Mouse (Mus musculus) ovary, postnatal 36 days (tissue): ENCODE measurements around the gene Gm813.
"Not testable (repeated sequence)": the region's sequence is repeated elsewhere in the genome, so short reads cannot be mapped to it uniquely, and the experiment has no call there.

Source experiments
- DNase-seq: peaks from one replicate; pipeline ENCODE4 v3.0.0; 2022; ENCODE audit warnings: low spot score, mixed read lengths

Gm813 gene

DNA sequence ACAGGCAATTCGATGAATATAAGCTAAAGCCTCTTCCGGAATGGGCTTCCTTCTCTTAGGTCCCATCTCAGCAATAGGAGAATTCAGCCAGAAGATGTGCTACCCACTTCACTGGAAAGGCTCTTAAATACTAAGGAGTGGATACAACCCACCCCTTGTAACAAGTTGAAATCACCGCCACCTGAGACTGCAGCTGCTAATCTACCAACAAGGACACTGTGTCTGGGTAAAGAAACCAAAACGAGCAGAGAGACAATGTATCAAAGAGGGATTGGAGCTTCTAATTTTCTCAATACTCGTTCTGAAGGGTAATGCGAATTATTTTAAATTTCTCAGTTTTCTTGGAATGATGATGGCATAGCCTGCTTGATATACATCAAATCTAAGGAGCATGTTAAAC lies at the start of gene Gm813:
TSS of gene Gm813 (minus strand) at position 101 of the 400 bp plus-strand sequence.
- DNase-seq, result no peak

DNA sequence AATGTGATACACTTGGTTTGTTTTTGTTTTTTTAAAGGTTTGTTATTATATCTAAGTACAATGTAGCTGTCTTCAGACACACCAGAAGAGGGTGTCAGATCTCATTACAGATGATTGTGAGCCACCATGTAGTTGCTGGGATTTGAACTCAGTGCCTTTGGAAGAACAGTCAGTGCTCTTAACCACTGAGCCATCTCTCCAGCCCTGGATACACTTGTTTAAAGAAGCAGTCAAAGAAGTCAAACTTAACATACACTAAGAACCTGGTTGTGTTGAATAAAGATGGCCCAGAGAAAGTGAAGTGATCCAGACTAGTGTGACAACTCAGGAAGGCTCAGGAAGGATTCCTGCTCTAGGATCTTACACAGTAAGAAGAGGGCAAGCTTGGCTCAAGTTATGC lies 48.4 kb upstream of the Gm813 start:
- not testable (repeated sequence) for DNase-seq

DNA sequence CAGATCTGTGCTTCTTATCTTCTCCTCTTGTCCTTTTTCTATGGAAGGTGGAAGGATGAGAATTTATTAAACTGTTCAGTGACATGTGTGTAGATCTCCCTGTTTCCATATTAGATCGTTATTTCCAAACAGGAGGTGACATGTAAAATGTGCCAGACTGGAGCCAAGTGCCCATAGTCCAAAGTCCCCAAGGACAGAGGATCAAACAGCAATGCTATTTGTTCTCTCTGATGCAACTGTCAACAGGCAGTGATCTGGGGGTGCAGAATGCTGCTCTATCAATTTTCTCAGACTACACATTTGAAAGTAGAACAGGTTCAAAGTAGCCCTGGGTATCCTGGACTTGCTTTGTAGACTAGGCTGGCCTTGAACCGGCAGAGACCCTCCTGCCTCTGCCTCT lies 47.0 kb upstream of the Gm813 start:
- no peak for DNase-seq

DNA sequence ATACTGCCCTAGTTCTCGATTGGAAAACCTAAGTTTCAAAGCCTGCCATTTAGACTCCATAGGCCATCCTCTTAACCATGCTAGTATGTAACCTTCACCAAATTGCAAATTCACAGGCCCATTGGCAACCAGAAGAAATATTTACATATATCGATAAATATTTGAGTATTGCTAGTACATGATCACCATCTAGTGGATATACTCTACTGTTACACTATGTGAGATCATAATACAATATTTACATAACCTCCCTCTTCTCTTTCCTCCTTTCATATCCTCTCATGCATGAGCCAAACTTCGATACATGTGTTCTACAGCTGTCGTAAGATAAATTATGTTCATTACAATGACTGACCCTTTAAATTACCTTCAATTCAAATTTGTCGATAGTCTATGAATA lies 46.2 kb upstream of the Gm813 start:
- no peak for DNase-seq

DNA sequence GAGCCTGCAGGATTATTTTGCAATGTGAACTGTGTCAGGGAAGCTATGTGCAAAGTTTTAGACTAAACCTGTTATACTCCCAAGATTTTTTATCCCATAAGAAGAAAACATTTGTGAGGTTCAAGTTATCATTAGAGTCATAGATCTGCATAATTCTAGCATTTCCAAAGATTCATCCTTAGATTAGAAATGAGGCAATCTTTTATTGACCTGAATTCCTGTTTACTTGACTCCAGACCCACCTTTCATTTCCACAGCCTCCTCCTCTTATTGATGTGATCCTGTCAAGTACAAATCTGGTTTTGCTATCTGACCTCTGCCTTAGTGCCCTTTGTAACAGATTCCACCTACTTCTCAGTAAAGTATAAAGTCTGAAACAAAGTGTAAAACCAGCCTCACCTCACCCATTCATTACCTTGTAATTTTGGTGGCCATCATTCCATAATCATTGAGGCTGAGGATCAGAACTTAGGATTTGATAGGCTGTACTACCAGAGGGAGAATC lies 45.6 kb upstream of the Gm813 start:
- DNase-seq, result no peak

DNA sequence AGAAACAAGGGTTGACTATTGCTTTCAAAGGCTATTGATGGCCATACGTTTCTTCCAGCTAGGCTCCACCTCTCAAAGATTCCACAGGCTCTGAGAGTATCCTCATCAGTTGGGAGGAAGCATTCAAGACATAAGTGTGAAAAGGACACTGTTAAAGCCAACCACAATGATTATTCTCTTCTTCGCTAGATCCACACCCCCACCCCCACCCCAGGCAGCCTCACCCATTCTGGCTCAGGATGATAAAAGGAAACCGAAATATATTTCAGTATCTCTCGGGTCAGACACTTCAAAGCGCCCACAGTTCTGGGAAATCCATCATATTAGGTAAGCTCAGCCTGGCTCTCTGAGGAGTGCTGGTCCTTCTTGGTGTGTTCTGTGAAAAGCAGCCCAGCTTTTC lies 45.0 kb upstream of the Gm813 start:
- no peak for DNase-seq

DNA sequence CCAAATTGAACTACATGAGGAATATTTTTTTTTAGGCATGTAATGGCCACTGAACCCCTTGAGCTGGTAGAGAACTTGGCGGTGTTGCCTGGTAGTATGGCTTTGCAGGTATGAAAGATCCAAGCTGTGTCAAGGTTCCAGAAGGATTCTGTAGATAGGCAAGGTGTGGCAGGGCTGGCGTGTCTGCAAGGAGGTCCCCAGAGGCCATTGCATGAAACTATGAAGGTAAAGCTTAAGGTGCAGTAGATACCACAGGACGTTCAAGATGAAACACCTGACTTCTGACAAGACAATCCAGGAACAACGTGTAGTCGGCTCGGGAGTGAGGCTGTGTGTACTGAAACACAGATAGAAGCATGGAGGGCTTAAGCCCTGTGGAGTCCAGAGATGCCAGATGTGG lies 41.9 kb upstream of the Gm813 start:
- no peak for DNase-seq

DNA sequence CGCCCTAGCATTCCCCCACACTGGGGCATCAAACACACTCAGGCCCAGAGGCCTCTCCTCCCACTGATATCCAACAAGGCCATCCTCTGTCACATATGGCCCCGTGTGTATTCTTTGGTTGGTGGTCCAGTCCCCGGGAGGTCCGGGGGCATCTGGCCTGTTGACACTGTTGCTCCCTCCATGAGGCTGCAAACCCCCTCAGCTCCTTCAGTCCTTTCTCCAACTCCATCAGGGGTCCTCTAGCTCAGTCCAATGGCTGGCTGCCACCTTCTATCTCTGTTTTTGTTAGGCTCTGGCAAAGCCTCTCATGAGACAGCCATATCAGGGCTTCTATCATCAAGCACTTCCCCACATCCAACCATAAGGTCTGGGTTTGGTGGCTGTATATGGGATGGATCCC lies 39.7 kb upstream of the Gm813 start:
- DNase-seq, result no peak

DNA sequence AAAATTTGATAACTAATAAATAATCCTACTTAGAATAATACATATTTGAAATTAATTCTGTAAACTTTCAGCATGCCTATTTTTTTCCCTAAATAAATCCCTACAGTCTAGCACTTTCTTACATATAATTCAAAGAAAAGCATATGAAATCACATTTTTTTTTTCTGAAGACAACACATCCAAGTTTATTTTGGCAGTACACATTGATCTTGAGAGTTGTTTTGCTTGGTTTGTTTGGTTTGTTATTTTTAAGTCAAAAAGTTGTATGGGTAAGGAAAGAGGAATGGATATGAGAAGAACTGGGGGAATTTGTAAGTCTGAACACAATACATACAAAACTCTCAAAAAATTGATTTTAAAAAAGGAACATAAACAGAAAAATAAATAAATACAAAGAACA lies 39.0 kb upstream of the Gm813 start:
- DNase-seq, result no peak

DNA sequence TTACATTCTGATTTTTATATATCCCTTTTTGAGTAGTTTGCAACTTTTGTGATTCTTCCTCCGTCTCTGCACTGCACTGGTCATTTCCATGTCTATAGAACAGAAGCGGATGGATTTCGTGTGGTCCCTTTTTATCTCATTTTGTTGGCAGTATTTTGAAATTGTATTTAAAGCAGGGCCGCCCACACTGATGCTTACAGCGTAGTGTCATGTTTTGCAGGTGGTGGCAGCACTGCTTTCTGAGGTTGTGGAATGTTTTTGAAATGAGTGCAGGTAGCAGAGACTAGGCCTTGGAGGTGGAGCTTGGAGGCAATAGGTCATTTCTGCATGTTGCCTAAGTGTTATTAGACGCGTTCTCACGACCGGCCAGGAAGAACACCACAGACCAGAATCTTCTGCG lies 33.2 kb upstream of the Gm813 start:
- no peak for DNase-seq

DNA sequence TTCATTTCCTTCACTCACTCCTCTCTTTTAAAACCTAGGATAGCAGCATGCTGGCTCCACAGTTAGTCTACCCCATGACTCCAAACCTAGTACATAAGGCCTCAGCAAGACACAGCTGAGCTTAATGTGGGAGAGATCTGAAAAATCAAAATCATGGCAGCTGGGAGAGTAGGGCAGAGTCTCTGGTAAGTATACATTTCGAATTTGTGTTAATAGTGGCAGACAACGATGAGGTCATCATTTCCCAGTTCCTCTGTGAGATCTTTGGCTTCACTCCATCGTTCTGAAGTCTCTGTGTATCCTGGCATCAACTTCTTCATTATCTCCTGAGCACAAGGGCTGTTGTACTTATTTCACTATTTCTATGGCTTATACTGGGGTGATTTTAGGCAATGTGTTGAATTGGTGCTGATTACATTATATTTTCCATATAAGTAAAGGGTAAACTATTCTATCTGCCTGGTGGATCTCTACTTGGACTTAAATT lies 22.0 kb upstream of the Gm813 start, which contains the start of gene E330017A01Rik:
TSS of gene E330017A01Rik (minus strand) at position 51 of the 487 bp plus-strand sequence.
- no peak for DNase-seq

DNA sequence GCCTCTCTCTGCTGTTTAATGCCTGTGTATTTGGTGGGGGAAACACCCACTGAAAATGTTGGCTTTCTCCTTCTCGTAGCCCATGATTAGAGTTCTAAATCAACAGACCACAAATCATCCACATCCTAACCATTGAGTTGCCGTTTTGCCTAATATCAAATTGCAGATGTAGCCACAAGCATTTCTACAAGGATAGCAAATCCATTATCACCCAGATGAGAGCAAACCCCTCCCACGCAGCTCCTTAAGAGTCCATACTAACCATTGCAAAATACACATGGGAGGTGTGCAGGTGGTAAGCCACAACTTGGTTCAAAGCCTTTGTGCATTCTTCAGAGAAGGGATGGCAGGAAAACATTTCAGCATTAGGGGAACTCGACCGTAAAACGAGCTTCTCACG lies 21.2 kb upstream of the Gm813 start:
- no peak for DNase-seq

DNA sequence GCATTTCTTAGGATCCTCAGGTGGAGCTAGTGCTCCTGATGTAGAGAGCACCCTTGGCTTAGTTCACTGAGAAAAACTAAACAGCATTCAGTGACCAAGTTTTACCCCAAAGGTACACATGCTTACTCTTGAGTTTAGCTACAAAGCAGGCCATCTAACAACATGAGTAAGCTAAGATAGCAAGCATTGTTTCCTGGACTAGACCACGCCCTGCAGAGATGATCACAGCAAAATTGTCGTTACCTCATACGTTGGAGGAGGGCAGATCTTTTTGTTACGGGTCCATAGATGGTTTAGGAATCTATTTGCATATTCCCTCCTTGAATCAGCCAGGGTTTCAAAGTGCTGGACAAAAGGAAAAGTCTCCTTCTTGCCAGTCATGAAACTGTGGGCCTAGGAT lies 20.7 kb upstream of the Gm813 start:
- no peak for DNase-seq

DNA sequence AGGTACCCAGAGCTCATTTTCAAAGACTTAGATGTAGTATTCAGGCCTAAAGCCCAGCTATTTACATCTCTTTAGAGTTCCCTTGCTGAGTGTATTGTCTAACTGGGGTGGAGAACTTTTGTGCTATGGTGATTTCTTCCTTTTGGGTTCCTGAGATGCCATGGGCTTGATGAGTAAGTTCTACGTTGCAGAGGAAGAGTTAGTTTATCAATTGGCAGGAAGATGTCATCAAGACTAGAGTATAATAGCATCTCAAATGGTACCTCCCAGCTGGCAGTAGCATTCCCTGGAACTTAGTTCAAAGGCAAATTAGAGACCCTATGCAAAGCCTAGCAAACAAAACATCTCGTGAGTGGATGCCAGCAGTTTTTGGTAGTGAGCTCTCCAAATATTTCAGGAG lies 19.1 kb upstream of the Gm813 start:
- DNase-seq, result no peak

DNA sequence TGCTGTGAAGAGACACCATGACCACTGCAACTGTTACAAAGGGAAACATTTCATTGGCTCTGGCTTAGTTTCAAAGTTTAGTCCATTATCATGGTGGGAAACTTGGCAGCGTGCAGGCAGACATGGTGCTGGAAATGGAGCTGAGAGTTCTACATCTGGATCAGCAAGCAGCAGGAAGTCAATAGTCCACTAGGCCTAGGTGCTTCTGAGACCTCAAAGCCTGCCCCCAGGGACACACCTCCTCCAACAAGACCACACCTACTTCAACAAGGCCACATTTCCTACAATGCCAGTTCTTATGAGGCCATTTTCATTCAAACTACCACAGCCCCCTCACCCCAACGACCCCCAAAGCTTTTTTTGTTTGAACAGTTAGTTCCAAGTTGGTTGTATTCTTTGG lies 13.0 kb upstream of the Gm813 start:
- DNase-seq, result no peak

DNA sequence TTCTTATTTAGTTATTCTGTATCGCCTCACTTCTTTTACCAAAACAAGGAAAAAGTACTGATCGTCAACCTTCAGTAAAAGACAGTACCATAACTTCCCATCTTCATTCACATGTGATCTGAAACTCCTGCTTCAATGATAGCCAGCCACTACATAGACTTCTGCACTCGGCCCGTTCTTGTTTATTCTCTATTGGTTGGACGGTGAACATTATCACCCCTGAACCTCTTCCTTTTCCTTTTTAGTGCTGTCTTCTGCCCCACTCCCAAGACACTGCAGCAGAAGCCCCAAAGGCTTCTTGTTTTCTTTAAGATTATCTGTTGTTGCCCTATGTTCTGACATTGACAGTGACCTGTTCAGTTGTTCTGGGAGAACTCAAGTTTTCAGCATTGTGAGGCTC lies 12.2 kb upstream of the Gm813 start:
- no peak for DNase-seq

DNA sequence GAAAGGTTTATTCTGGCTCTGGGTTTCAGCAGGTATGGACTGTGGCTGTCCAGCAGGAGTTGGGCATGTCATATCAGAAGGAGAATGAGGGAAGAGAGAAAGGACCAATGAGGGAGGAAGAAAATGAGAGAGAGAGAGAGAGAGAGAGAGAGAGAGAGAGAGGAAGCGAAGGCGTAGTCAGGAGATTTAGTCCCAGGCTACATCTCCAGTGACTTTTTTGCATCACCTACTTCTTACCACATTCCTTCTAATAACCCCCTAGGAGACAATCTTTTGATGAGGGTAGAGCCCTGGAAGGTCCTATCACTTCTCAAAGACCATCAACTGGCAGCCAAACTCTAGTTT lies 11.5 kb upstream of the Gm813 start:
- no peak for DNase-seq

DNA sequence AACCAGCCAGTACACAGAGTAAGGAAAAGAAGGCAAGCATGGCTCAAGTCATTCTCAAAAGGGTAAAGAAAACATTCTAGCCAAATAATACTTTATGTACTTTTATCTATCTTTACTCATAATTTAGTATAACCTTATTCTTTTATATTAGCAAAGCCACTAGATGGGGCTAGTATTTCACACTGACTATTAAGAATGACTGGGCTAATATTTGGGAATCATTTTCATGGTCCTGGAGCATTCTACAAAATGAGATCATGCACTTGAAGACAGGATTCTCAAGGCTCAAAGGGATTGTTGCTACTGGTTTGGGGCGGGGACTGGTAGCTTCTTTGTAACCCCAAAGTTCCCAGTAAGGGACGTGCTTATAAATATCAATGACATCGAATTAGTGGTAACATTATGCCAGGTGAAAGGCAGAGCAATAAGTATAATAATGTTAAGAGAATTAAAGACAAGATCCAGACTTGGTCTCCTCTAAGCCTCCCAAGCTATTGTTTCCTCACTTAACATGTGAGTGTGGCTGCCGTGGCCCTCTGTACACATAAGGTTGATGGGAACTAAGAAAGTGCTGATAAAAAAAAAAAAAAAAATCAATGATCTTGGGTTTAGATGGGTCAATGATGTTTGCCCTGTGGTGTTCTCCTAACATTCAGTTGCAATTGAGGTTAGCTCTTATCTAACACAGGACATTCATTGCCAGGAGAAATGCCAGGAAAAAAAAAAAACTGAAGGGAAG lies 11.0 kb upstream of the Gm813 start:
- no peak for DNase-seq

DNA sequence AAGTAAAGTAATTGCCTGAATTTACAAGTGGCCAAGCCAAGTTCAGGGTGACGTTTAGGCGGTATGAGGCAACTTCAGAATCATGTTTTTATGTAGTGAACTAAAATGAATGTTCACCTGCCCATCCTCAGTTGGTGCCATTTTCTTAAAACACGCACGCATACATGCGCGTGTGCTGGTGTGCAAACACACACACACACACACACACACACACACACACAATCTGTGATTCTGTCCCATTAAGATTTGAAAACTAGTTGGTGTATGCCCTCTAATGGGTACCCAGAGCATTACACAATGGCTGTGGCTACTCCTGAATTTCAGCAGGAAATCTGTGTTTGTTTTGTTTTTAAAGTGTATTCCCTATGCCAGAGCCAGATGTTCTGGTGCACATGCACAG lies 7.2 kb upstream of the Gm813 start:
- DNase-seq, result no peak

DNA sequence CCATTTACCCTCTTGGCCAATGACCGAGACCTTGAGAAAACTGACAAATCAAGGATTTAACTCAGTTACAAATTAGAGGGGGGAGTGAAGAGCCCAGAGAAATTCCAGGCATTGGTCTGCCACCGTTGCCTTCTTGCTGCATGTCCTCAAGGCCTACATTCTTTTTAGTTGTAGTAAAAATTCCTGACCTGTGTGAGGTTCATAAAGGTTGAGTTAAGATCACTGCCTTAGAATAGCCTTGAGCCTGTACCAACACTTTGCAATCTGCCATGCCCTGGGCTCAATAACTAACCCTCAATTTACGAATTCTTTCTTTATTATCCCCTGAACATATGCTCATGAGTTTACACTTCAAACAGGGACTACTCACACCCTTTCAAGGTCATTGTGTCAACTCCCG lies 6.3 kb upstream of the Gm813 start:
- no peak for DNase-seq

DNA sequence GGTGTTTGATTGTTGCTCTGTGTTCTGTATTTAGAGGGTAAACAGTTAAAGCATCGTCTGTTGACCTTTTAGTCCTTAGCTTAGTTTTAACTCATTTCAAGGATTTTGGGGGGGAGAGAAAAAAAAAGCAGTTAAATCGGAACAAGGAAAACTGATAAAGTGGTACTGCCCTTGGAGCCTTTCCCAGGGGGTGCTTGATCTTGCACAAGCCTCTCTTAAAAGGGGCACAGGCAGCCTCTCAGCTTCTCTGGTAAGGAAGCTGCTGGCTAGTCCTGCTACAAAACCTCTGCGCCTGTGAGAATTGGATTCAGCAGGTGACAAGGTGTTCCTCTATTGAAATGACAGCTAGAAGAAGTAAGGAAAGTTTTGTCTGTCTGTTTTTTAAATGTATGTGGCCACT lies 5.6 kb upstream of the Gm813 start:
- no peak for DNase-seq

DNA sequence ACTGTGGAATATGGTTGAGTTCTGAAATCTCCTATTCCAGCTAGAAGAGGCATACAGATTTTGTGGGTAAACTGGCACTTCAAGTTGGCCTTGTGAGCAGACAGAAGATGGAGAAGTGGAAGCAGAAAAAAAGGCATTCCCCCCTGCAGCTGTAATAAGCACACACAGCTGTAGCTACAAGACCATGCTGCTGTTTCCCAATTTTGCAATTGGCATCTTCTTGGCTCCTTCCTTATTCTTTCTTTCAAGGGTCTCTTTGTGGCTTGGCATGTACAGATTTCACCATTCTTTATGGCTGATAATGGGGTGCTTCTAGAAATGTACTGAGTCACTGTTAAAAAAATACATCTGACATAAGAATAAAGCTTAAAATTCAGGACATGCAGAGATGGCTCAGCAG lies 568 bp upstream of the Gm813 start:
- DNase-seq, result no peak

DNA sequence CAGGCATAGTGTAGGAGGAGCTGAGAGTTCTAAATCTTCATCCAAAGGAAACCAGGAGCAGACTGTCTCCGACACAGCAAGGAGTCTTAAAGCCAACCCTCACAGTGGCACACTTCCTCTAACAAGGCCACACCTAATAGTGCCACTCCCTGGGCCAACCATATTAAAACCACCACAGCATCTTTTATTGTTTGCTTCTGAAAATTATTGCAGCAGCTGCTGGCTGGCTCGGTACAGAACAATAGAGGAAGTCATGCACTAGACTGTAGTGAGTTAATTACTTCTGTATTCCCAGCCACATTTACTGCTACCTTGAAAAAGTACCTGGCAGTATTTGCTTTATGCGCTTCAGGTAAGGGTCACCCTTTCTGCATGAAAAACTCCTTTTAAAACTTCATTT lies 3.8 kb downstream of the Gm813 start:
- no peak for DNase-seq

DNA sequence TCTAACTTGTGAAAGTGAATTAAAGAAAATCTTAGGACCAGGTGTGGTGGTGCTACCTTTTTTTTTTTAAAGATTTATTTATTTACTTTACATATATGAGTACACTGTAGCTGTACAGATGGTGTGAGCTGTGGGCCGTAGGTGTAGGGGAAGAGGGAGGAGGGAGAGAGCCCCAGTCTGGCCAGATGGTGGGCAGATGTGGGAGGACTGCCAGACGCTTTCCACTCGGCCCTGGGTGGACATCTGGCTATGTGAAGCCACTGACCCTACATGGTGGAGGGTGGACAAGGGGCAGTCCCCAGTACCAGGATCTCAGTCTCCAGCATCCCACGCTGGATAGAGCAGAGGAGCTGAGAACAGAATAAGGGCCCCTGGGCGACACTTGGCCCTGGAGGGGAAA lies 9.7 kb downstream of the Gm813 start:
- no peak for DNase-seq
